Mouse (Mus musculus): Measurements from ENCODE around the gene Spty2d1. TPM values are rescaled to one million over a fixed set of nuclear protein-coding genes. Genes with fewer than 3 reads are reported as not detected.

The Spty2d1 gene
- total and polyA plus RNA-seq, 2 experiments from 2014 or later, result 7.7 to 8.7 TPM

DNA sequence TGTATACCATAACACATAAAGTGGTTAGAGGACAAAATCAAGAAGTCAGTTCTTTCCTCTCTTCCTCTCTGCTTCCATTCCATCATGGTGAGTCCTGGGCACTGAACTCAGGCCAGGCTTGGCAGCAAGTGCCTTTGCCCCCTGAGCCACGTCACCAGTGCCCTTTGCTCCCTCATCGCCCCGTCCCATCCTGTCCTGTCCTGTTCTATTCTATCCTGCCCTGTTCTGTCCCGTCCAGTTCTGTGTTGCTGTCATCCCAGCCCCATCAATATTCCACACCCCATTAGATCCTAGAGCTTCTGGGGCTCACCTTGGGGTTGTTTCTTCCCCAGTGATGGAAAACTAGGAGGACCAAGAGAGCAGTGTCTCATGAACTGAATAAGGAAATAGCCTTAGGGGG, 33.9 kb upstream of the Spty2d1 start:
- 77% methylated on average over 4 of the region's 4 CpGs for WGBS
- peak overlapping the region; percentile 77 for H3K27ac ChIP-seq (ENCODE audit: low read depth)
- no peak for TF ChIP-seq CTCF (IDR thresholded peaks at IDR 0.05; ENCODE audit: low read depth)
- TF ChIP-seq EP300 (IDR thresholded peaks at IDR 0.05; ENCODE audit: low read depth), result no peak
- no peaks in the 10 kb centered on the region for H3K9me3 ChIP-seq (replicated peaks; ENCODE audit: control insufficient read depth, low read length)
- H3K27me3 ChIP-seq (ENCODE audit: control insufficient read depth, insufficient read depth, low read length), result no peaks in the 10 kb centered on the region
- no peak overlapping the region for H3K4me2 ChIP-seq (ENCODE audit: low read depth, low read length)
- ATAC-seq (ENCODE audit: insufficient read depth, low read depth) (no peak), DNase-seq (ENCODE audit: low spot score) (no peak)
- no peaks in the 10 kb centered on the region for H3K36me3 ChIP-seq (replicated peaks; ENCODE audit: control insufficient read depth, insufficient read depth, low read length)
- no peak overlapping the region for H3K4me3 ChIP-seq (ENCODE audit: low read depth, low read length)
- H3K9ac ChIP-seq (replicated peaks; ENCODE audit: low read depth, low read length), result no peak overlapping the region
- peaks cover 4% of the 10 kb centered on the region; the same call in 1 of the 2 replicates for H3K4me1 ChIP-seq (ENCODE audit: control insufficient read depth, insufficient read depth)

- no peak for DNase-seq (ENCODE audit: low spot score)
- Histone ChIP-seq H3K27me3 (ENCODE audit: control insufficient read depth, insufficient read depth, low read length) (no peaks in the 10 kb centered on the region), H3K9me3 (replicated peaks; ENCODE audit: control insufficient read depth, low read length) (no peaks in the 10 kb centered on the region), H3K4me1 (ENCODE audit: control insufficient read depth, insufficient read depth) (peaks cover 4% of the 10 kb centered on the region; the same call in 1 of the 2 replicates), H3K9ac (replicated peaks; ENCODE audit: low read depth, low read length) (no peak overlapping the region), H3K4me2 (ENCODE audit: low read depth, low read length) (no peak overlapping the region), H3K27ac (ENCODE audit: low read depth) (peak overlapping the region; percentile 77; the same call in 1 of the 2 replicates), H3K4me3 (ENCODE audit: low read depth, low read length) (no peak overlapping the region), H3K36me3 (replicated peaks; ENCODE audit: control insufficient read depth, insufficient read depth, low read length) (no peaks in the 10 kb centered on the region)
- no peak for TF ChIP-seq EP300 (IDR thresholded peaks at IDR 0.05; ENCODE audit: low read depth)
- no peak for TF ChIP-seq CTCF (IDR thresholded peaks at IDR 0.05; ENCODE audit: low read depth)
- no peak for ATAC-seq (ENCODE audit: insufficient read depth, low read depth)
- 75% methylated on average over 3 of the region's 3 CpGs for WGBS
Observed at GRCm38 (mm10) chr7:47041706-47042105, 33.5 kb upstream of the Spty2d1 start.

DNA sequence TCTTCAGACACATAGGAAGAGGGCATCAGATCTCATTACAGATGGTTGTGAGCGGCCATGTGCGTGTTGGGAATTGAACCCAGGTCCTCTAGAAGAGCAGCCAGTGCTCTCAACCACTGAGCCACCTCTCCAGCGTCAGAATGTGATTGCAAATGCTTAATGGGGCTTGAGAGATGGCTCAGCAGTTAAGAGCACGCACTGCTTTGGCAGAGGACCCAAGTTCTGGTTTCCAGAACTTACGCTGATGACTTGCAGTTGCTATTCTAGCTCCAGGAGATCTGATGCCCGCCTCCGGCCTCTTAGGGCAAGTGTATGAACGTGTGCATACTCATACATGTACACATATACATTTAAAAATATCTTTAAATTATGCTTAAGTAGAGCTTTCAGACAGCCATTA, 27.2 kb upstream of the Spty2d1 start:
- H3K4me2 ChIP-seq (ENCODE audit: low read depth, low read length), result no peak overlapping the region
- no peaks in the 10 kb centered on the region for H3K27me3 ChIP-seq (ENCODE audit: control insufficient read depth, insufficient read depth, low read length)
- H3K4me3 ChIP-seq (ENCODE audit: low read depth, low read length), result no peak overlapping the region
- ATAC-seq (ENCODE audit: insufficient read depth, low read depth) (no peak), DNase-seq (ENCODE audit: low spot score) (no peak)
- TF ChIP-seq CTCF (IDR thresholded peaks at IDR 0.05; ENCODE audit: low read depth) (no peak), EP300 (IDR thresholded peaks at IDR 0.05; ENCODE audit: low read depth) (no peak)
- no peaks in the 10 kb centered on the region for H3K4me1 ChIP-seq (ENCODE audit: control insufficient read depth, insufficient read depth)
- 69% methylated on average over 8 of the region's 8 CpGs for WGBS
- H3K9ac ChIP-seq (replicated peaks; ENCODE audit: low read depth, low read length), result no peak overlapping the region
- H3K9me3 ChIP-seq (replicated peaks; ENCODE audit: control insufficient read depth, low read length), result no peaks in the 10 kb centered on the region
- H3K36me3 ChIP-seq (replicated peaks; ENCODE audit: control insufficient read depth, insufficient read depth, low read length), result no peaks in the 10 kb centered on the region
- H3K27ac ChIP-seq (ENCODE audit: low read depth), result no peak overlapping the region

DNA sequence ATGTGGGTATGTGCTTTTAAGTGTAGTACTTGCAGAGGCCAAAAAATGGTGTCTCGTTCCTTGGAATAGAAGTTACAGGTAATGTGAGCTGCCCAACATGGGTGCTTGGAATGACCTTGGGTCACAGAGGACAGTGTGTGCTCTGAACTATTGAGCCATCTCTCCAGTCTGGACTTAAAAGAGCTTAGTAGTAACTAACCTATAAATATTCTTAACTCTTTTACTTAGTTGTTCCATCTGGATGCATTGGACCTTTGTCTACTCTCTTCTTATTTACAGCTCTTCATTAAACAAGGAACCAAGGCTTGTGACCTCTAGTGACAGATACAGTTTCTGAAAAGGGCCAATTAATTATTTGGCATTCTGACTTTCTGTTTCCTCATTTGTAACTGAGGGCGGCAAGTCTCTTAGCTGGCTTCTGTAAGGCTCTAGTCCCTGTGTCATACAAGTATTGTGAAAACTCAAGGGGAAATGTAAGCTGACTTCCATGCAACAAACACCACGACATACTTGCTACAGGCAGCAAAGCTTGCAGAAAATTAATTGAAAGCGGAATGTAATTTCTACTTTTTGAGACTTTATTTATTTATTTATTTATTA, 26.7 kb upstream of the Spty2d1 start:
- Histone ChIP-seq H3K9ac (replicated peaks; ENCODE audit: low read depth, low read length) (no peak overlapping the region), H3K9me3 (replicated peaks; ENCODE audit: control insufficient read depth, low read length) (no peaks in the 10 kb centered on the region)
- WGBS, result 83% methylated on average over 4 of the region's 4 CpGs

DNA sequence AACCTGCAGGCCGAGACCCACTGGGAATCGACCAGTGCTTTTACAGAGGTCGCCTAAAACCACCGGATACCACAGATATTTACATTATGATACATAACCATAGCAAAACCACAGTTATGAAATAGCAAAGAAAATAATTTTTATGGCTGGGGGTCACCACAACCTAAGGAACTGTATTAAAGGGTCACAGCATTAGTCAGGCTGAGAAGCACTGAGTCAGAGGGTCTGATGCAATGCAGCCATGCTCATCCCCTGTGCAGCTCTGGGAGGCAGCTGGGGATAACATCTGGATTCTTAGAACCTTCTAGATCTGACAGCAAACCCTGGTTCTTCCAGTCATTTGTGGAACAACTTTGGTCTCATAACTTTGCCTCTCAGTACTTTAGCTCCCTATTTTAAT, 23.2 kb upstream of the Spty2d1 start:
- H3K4me3 ChIP-seq (ENCODE audit: low read depth, low read length), result no peak overlapping the region
- ATAC-seq (ENCODE audit: insufficient read depth, low read depth) (no peak), DNase-seq (ENCODE audit: low spot score) (no peak)
- H3K4me2 ChIP-seq (ENCODE audit: low read depth, low read length), result no peak overlapping the region
- H3K27me3 ChIP-seq (ENCODE audit: control insufficient read depth, insufficient read depth, low read length), result no peaks in the 10 kb centered on the region
- no peak overlapping the region for H3K27ac ChIP-seq (ENCODE audit: low read depth)
- no peak for TF ChIP-seq EP300 (IDR thresholded peaks at IDR 0.05; ENCODE audit: low read depth)
- no peak for TF ChIP-seq CTCF (IDR thresholded peaks at IDR 0.05; ENCODE audit: low read depth)
- H3K4me1 ChIP-seq (ENCODE audit: control insufficient read depth, insufficient read depth), result no peaks in the 10 kb centered on the region
- no peaks in the 10 kb centered on the region for H3K9me3 ChIP-seq (replicated peaks; ENCODE audit: control insufficient read depth, low read length)
- no peak overlapping the region for H3K9ac ChIP-seq (replicated peaks; ENCODE audit: low read depth, low read length)
- H3K36me3 ChIP-seq (replicated peaks; ENCODE audit: control insufficient read depth, insufficient read depth, low read length), result no peaks in the 10 kb centered on the region
- 67% methylated on average over 4 of the region's 4 CpGs for WGBS

More for the DNA sequence above, 26.7 kb upstream of the Spty2d1 start:
- H3K4me3 ChIP-seq (ENCODE audit: low read depth, low read length), result no peak overlapping the region
- no peak for DNase-seq (ENCODE audit: low spot score)
- H3K36me3 ChIP-seq (replicated peaks; ENCODE audit: control insufficient read depth, insufficient read depth, low read length), result no peaks in the 10 kb centered on the region
- H3K27me3 ChIP-seq (ENCODE audit: control insufficient read depth, insufficient read depth, low read length), result no peaks in the 10 kb centered on the region
- no peak for ATAC-seq (ENCODE audit: insufficient read depth, low read depth)
- H3K4me1 ChIP-seq (ENCODE audit: control insufficient read depth, insufficient read depth), result no peaks in the 10 kb centered on the region
- TF ChIP-seq EP300 (IDR thresholded peaks at IDR 0.05; ENCODE audit: low read depth) (no peak), CTCF (IDR thresholded peaks at IDR 0.05; ENCODE audit: low read depth) (no peak)
- no peak overlapping the region for H3K27ac ChIP-seq (ENCODE audit: low read depth)
- no peak overlapping the region for H3K4me2 ChIP-seq (ENCODE audit: low read depth, low read length)
